Mouse (Mus musculus) heart, postnatal 36 days (tissue): Measurements from ENCODE around the gene Zfp180. TPM values are rescaled to one million over a fixed set of nuclear protein-coding genes. Genes with fewer than 3 reads are reported as not detected.
"Not testable (repeated sequence)": the region's sequence is repeated elsewhere in the genome, so short reads cannot be mapped to it uniquely, and the experiment has no call there.

Source experiments
- DNase-seq, 2 experiments: peaks; one replicate each; pipeline ENCODE4 v3.0.0; 2021 to 2022
- intact Hi-C: fragments of 180-260 bp; cut with DNase I; formaldehyde crosslinking; loops from one replicate; pipeline ENCODE4 v1.15.1; 2025
- total RNA-seq, 2 experiments: library from RNA; stranded (reverse); gene quantifications; 2 replicates each; pipeline ENCODE4 v1.2.3; 2021

The Zfp180 gene
- total RNA-seq: 10 to 100 TPM; 13.1 TPM

DNA sequence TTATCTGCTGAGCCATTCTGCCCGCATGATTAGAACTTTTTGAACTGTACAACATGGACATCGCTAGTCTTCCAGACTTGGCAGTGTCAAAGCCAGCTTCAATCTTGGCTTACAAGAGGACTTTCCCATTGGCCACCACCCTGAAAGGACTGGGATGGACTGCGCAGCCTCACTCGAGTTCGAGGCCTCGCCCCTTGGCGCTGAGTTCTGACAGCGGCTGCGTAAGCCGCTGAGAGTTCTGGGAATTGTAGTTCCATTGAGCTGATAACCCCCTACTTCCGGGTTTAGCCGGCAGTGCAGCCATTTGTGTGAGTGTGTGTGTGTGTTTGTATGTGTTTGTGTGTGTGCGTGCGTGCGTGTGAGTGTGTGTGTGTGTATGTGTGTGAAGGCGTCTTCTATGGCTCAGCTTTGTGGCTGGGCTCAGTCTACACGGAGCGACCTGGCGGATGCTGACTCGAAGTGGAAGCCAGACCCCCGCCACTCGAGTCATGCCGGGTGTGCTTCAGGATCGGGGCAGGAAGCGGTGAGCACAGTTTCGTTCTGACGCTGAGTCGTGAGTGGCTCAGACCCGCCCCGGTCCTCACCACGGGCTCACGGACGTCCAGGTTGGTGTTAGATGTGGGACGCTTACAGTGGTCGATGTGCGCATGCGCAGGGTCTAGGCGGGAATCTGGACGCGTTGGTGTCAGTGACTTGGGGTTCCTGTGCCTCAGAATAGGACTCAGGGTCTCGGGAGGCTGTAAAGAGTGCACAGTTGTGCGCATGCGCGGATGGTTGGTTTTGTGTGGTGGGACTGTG is at the start of gene Zfp180:
Gene Zfp180 (plus strand): TSS at position 291 of the 798 bp plus-strand sequence.
- intact Hi-C loops: loop anchor here (1.0 to 10.0 kb wide), 8 partner anchors 30 to 803 kb away; partner anchors contain the start of genes Rps19, Smg9, Zfp112 and Zfp235
- DNase-seq: peak; percentile 92

DNA sequence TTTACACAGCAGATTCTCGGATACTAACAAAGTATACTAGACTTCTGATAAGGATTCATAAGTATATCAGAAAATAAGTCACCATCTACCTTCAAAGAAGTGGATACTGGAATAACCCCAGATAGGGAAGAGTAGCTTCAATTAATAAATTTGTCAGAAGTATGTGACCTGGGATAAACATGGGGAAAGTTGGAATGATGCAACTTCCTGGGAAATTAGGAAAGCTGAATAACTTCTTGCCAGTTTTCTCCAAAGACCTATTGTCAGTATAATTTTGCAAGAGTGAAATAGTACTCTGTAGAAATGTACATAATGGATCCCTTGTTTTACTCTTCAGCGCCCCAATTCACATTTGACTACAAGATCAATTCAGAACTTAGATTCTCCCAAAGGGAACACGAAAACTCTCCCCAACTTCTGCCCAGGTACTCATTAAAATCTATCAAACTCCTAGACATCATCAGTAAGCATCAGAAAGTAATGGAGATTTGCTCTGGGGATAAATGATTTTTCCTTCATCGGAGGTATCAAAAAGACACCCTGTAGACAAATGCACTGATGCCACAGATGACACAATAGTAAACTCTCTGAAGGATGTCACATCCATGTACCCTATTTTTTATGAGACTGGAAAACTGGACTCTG is 28.9 kb upstream of the Zfp180 start, which contains the start of gene Vmn1r183:
Gene Vmn1r183 (plus strand): TSS at position 595 of the 645 bp plus-strand sequence.
- intact Hi-C loops: no loop called here
- DNase-seq: no peak

DNA sequence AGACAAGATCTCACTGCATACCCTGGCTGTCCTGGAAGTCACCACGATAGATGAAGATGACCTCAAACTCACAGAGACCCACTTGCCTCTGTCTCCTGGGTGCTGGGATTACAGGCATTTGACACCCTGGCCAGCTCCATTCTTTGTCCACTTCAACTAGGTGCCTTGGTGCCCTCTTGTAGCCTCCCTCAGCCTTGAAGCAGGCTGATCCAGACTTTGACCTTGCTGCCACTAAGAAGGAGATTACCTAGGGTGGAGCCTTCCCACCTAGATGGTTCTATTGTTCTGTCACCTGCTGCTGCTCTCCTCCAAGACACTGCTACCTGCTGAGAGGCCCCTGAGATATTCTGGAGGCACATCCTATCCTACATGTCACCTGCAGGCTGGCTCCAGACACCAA is 7.3 kb upstream of the Zfp180 start:
- intact Hi-C loops, DNase-seq: not testable (repeated sequence)

DNA sequence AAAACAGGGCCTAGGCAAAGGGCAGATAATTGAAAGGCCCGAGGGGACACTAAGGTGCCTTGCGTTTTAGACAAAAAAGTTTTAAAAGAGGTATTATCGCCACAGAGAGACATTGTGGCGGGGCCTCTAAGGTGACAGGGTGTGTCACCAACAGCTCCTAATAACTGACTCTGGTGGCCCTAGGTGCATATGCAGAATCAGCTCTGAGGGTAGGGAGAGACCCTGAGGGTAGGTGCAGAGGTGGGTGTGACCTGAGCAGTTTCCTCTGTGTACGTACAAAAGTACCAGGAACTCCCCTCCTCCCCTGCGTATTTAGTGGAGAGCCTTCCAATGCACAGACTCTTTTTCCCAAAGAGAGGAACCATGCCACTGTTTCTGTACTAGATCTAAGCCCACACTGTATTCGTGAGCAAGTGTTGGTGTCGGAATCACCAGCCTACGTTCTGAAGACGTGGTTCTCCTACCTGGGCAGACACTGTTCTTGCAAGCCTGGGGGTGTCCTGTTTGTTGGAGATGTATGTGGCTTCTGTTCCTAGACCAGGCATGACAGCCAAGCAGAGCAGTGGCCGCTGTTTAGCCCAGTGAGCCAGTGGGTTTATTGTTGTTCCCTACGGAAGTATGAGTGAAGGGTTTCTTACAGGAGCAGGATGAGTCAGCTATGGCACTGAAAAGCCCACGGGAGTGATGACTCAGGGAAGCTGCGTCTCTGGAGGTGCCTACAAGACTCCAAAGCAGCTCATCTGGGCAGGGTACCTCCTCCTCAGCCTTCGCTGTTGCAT is 922 bp downstream of the Zfp180 start:
- intact Hi-C loops: loop anchor here (1.0 to 10.0 kb wide), 8 partner anchors 30 to 802 kb away; partner anchors contain the start of genes Rps19, Smg9, Zfp112 and Zfp235

DNA sequence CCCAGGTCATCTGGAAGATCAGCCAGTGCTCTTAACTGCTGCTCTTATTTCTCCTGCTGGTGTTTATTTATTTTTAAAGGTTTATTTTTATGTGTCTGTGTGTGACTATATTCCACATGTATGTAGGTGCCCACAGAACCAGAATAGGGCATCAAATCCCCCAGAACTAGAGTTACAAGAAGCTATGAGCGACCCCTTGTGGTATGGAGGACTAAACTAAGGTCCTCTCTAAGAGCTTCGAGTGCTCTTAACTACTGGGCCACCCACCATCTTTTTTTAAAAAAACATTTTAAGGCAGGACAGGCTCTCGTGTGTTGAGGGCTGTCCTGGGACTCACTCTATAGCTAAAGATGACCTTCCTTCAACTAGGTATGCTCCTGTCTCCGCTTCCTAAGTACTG is 5.1 kb downstream of the Zfp180 start:
- intact Hi-C loops: loop anchor here (10.0 kb wide), 2 partner anchors 508 to 798 kb away; partner anchors contain the start of gene Rps19
- no peak for DNase-seq

More for the DNA sequence above, 922 bp downstream of the Zfp180 start:
- DNase-seq: no peak

DNA sequence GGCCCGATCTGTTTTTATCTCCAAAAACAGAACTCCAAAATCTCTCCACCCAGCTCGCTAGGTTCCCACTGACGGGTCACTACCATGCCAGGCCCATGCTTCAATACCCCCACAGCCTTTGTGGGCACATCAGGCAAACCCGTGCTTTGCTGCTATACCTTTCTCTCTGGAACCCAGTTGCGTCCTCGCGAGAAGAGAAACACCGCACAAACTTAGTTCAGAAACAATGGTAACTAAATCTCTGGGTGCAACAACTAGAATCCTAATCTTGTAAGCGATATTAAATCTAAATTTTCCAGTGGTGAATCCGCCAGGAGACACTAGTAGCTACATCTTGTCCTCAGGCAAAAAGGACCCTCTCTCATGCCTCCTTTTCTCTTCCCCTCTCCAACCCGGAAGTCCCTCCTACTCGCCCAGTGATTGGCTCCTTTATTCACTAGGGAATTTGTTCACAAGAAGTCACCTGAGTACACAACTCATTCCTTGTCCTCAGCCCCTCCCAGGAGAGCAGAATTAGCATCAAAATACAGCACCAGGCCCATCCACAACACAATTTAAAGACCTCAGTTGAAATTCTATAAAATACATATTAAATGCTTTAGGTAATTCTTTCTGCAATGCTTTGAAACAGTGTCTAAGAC is 5.9 kb downstream of the Zfp180 start:
- intact Hi-C loops: loop anchor here (10.0 kb wide), 2 partner anchors 507 to 797 kb away; partner anchors contain the start of gene Rps19
- DNase-seq: no peak

DNA sequence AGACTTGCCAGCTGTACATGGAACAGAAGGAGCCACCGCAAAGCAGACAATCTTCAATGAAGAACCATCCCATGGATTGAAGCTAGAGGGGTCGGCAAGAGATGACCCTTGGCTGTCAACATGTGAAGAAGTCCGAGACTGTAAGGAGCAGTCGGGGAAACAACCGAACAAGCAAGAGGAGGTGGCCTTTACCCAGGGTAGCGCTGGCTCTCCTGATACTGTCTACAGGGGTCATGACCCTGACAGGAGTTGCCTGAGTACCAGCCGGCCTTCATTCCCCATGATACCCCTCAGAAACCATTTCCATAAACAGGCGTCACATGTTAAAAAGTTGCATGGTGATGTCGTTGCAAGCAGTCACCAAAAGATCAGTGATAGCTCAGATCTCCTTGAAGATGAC is 22.7 kb downstream of the Zfp180 start:
- intact Hi-C loops: no loop called here
- no peak for DNase-seq

DNA sequence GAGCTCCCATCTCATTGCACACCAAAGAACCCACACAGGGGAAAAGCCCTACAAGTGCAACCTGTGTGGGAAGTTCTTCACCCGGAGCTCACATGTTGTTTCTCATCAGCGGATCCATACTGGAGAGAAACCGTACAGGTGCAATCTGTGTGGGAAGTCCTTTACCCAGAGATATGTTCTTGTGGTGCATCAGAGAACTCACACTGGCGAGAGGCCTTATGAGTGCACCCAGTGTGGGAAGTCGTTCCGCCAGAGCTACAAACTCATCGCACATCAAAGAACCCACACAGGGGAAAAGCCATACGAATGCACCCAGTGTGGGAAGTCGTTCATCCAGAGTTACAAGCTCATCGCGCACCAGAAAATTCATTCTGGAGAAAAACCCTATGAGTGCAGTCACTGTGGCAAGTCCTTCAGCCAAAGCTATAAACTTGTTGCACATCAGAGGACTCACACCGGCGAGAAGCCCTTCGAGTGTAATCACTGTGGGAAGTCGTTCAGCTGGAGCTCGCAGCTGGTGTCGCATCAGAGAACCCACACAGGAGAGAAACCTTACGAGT is 23.5 kb downstream of the Zfp180 start:
- DNase-seq: no peak
- intact Hi-C loops: no loop called here

DNA sequence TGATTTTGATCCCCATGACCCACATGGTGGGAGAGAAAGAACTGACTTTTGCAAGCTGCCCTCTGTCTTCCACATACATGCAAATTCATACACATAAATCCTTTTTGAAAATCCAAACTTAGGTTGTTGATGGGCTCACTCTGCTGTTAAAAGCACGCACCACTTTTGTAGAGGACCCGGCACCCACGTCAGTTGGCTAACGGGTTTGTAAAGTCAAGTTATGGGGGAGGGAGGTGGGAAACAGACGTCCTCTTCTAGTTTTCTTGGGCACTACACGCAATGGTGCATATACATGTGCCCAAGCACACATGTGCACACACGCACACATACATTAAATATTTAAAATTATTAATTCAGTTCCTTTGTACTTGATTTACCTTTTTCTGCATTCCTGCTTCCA is 29.1 kb downstream of the Zfp180 start:
- DNase-seq: no peak
- intact Hi-C loops: loop anchor here (5.0 kb wide), 1 partner anchor 156 kb away; no protein-coding TSS in a partner anchor

DNA sequence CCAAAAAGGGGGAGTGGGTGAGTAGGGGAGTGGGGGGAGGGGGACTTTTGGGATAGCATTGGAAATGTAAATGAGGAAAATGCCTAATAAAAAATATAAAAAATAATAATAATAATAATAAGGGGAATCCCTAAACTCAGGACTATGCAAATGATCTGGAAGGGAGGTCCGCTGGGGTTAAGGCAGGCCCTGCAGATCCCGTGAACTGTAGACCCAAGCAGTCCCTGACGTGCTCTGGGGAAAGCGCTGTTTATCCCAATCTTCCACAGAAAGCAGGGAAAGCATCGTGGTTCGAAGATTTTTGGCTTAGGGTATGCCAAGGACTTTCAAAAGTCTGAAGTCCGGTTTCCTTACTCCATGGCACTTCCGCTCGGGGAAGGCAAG is 30.0 kb downstream of the Zfp180 start:
- intact Hi-C loops: loop anchor here (1.0 to 5.0 kb wide), 3 partner anchors 23 to 156 kb away; partner anchors contain the start of gene Zfp235
- peak in 1 of 2 experiments; percentile 25 for DNase-seq

DNA sequence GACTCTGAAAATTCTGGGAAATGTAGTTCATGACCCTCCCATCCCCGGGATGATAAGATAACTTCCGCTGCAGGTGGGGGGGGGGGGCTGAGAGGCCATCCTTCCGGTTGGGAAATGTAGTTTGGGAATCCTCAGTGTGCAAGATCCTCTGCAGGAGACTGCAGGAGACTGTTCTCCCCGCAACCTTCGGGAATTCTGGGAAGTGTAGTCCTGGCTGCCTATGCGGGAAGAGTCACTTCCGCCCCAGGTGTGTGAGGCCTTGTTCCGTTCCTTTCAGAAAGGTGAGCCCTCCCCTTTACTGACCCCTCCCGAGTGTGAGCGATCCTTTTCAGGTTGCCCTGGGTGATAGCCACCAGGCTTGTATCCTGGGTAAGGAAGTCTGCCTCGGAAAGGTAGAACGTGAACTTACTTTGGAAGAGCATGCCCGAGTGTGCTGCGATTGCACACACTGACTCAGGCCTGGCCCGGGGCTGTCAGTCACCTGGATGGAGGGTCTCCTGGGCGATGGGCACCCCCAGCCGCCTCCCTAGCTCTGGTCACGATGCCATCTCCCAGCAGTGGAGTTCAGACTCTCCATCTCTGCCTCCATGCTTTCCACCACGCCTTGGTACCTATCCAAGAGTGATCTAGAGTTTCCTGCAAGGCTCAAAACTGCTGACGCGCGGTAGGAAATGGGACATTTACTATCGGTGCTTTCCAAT is 30.6 kb downstream of the Zfp180 start, which contains the start of gene Zfp112:
Gene Zfp112 (plus strand): TSS at position 159 of the 701 bp plus-strand sequence.
- intact Hi-C loops: loop anchor here (1.0 to 5.0 kb wide), 3 partner anchors 22 to 155 kb away; partner anchors contain the start of gene Zfp235
- DNase-seq: peak; percentile 73 to 77

DNA sequence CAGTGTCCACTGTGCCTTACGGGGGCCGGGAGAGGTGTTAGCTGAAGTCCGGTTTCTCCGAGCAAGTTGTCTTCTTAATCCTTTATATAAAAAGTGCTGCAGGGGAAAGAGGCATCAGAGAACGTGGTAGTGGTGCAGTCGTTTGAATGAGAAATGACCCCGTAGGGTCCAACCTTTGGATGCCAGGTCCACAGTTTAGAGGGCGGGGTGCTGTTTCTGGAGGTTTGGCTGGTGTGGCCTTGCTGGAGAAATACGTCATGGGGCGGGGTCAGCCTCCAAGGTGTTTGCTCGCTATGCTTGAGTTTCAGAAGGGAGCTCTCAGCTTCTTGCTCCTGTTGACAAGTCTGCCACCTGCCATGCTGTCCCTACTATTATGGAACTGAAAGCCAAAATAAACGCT is 31.3 kb downstream of the Zfp180 start:
- intact Hi-C loops: loop anchor here (5.0 kb wide), 1 partner anchor 154 kb away; no protein-coding TSS in a partner anchor
- DNase-seq: peak; percentile 31 to 51

DNA sequence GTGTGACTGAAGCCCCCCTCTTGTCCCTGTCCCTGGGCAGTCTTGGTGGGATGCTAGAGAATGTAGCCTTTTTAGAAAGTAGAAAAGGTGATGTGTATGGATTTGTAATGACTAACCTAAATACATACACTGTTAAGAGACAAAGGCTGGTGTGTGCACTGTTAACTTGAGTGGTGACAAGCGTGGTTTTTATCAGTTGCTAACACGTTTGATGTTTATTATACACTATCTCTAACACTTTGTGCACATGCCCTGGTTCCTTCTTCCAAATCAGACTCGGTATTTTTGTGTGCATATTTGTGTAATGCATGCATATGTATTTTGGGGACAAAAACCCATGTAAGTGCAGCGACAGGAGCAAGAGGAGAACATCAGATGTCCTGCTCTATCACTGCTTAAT is 34.9 kb downstream of the Zfp180 start:
- no peak for DNase-seq
- intact Hi-C loops: no loop called here

DNA sequence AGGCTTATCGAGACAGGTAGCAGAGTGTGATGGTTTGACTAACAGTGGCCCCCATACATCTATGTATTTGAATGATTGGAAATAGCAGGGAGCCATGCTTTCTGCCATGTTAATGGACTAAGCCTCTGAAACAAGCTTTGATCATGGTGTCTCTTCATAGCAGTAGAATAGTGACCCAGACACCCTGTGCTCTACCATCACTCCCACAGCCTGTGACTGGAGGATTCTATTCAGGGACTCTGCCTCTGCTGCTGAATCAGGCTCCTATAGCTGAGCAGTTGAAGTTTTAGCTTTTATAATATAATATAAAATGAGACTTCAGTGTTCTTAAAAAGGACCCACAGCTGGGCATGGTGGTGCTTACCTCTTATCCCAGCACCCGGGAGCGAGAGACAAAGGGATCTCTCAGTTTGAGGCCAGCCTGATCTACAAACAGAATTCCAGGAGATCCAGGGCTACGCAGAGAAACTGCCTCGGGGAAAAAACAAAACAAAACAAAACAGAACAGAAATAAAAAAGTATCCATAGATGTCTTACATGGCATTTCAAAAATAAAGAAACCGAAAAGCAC is 51.8 kb downstream of the Zfp180 start:
- intact Hi-C loops: loop anchor here (5.0 to 10.0 kb wide), 2 partner anchors 119 to 271 kb away; partner anchors contain the start of gene Zfp108
- DNase-seq: no peak

DNA sequence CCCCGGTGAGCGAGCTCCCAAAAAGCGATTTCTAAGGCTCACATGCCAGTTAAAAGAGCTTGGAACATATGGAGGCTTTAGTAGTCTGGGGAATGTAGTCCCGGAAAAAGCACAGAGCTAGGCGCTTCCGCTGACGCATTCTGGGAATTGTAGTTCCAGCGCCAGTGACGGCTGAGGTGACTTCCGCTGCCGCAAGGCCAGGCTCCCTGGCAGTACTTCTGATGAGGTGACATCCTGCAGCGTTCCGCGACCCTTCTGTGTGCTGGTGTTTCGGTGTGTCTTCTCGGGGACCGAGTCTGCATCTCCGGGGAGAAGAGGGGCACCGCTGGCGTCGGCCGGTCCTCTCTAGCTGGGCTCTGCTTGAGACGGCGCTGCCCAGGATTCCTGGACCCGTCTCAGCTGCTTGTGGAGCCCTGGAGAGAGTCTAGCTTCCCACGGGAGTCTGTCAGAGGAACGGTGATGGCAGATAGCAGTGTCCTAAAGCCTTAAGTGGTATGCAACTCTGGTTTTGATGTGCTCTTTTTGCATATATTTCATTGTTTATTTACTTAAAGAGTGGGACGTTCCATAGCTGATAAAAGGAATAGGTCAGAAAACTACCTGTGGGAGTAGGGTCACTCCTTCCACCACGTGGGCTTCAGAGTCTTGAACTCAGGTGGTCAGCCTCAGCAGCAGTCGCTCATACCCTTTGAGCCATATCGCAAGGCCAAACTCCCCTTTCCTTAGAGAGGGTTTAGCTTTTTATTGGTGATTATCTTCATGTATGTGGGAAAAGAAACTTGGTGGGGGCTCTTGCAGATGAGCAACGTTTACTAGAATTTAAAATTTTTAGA is 52.5 kb downstream of the Zfp180 start, which contains the start of gene Zfp235:
Gene Zfp235 (plus strand): TSS at position 174 of the 833 bp plus-strand sequence.
- intact Hi-C loops: loop anchor here (1.0 to 10.0 kb wide), 5 partner anchors 22 to 271 kb away; partner anchors contain the start of genes Zfp108, Zfp112 and Zfp94

DNA sequence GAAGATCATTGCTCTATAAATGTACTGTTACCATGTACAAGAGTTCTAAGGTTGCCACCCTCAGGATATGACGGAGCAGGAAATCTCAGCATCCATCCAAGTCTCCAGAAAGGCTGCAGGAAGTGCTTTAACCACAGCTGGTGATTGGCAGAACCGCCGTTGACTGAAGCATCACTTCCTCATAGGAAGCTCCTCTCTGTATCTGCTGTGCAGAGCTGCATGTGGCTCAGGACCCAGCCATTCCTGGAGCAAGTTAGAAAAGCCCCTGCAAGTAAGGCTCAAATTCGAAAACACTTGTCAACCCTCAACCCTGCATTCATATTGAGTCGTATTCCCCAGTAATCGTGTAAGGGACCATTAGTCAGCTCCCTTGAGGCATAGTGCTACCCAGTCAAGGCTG is 60.8 kb downstream of the Zfp180 start:
- no peak for DNase-seq
- intact Hi-C loops: no loop called here

More for the DNA sequence above, 52.5 kb downstream of the Zfp180 start, which contains the start of gene Zfp235:
- DNase-seq: peak; percentile 84 to 86

DNA sequence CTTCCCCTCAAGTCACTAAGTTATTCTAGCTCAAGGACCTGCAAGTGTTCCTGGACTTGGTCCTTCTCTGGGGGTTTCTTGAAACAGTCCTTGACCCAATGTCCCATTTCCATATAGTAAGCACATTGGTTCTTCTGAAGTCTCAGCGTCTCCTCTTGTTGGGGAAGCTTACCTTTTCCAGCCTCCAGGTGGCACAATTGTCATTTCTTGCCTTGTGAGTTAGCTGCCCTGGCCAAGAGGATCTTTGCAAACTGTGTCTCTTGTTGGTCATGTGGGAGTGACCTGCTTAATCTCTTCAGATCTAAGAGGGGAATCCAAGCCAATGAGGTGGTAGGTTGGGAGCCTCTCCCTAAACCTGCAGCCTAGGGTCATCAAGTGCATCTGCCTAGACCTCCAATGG is 71.5 kb downstream of the Zfp180 start:
- intact Hi-C loops: no loop called here

More for the DNA sequence above, 71.5 kb downstream of the Zfp180 start:
- DNase-seq: no peak
